Mouse (Mus musculus) lung, embryonic 14.5 days (tissue): ENCODE measurements around the gene Kalrn. TPM values are rescaled to one million over a fixed set of nuclear protein-coding genes. Genes with fewer than 3 reads are reported as not detected.
A peak's percentile ranks its signal among the peaks of the same experiment; 100 is the strongest.

Source experiments
- ATAC-seq: fragments of 200-750 bp; cut with Nextera tagmentation; 2 replicates; pipeline ENCODE4 v1.8.0; 2017; ENCODE audit warnings: mild to moderate bottlenecking, moderate TSS enrichment, moderate library complexity; ENCODE audit not compliant: insufficient read depth
- DNase-seq: peaks from one replicate; pipeline ENCODE4 v3.0.0-alpha.2; 2015
- H3K27ac ChIP-seq: fragments of 300-500 bp; sonication (generic); 2 replicates; pipeline ENCODE4 v1.5.1; 2014; ENCODE audit warnings: low read depth, mild to moderate bottlenecking, moderate library complexity
- H3K27me3 ChIP-seq: fragments of 300-500 bp; sonication (generic); 2 replicates; pipeline ENCODE4 v1.6.1; 2014; ENCODE audit warnings: low read length, control low read depth; ENCODE audit not compliant: insufficient read depth
- H3K36me3 ChIP-seq: fragments of 300-500 bp; sonication (generic); 2 replicates; pipeline ENCODE4 v1.6.1; 2014; ENCODE audit warnings: control low read depth; ENCODE audit not compliant: insufficient read depth
- H3K4me1 ChIP-seq: fragments of 300-500 bp; sonication (generic); 2 replicates; pipeline ENCODE4 v1.6.1; 2014; ENCODE audit warnings: antibody characterized with exemption, control low read depth; ENCODE audit not compliant: insufficient read depth
- H3K4me2 ChIP-seq: fragments of 300-500 bp; sonication (generic); 2 replicates; pipeline ENCODE4 v1.6.1; 2014; ENCODE audit warnings: mild to moderate bottlenecking
- H3K4me3 ChIP-seq: fragments of 300-500 bp; sonication (generic); 2 replicates; pipeline ENCODE4 v1.5.1; 2014; ENCODE audit warnings: low read depth, low read length
- H3K9ac ChIP-seq: fragments of 300-500 bp; sonication (generic); 2 replicates; pipeline ENCODE4 v1.6.1; 2014
- H3K9me3 ChIP-seq: fragments of 300-500 bp; sonication (generic); 2 replicates; pipeline ENCODE4 v1.6.1; 2016; ENCODE audit warnings: low read depth, low read length, control low read depth
- CTCF ChIP-seq: IDR thresholded peaks from 2 replicates; pipeline ENCODE4 v1.5.1; 2016; ENCODE audit warnings: antibody characterized with exemption, low read depth
- WGBS: fragments of 180-500 bp; shearing (Covaris S2); extraction: QIAGEN DNeasy Blood & Tissue Kit; methylation state at CpG from one replicate; pipeline ENCODE4 v1.1.7; 2014; 5-methylcytosine and 5-hydroxymethylcytosine counted together
- polyA plus RNA-seq: library from polyadenylated mRNA; unstranded; fragments of >200 nt; fragmentation: Nextera tagmentation; extraction: Ambion mirVana; gene quantifications from 2 replicates; pipeline ENCODE4 v1.2.1, GENCODE M21; 2014

The Kalrn gene
- polyA plus RNA-seq, 1 experiment from 2014 or later, result 15.0 TPM

- Histone ChIP-seq H3K4me1 (no peaks in the 10 kb centered on the region), H3K27me3 (no peaks in the 10 kb centered on the region), H3K4me3 (no peak overlapping the region), H3K27ac (no peak overlapping the region), H3K36me3 (no peaks in the 10 kb centered on the region), H3K9ac (no peak overlapping the region), H3K9me3 (0 out of 2 replicates have a peak, but pooled peaks cover 3% of the 10 kb centered on the region), H3K4me2 (no peak overlapping the region)
- 30% methylated on average over 3 of the region's 3 CpGs for WGBS
- no peak for TF ChIP-seq CTCF
- no peak for ATAC-seq
- DNase-seq, result no peak
These were observed 503.9 kb downstream of the Kalrn start for GRCm38 (mm10) chr16:34069481-34069880.

- Histone ChIP-seq H3K4me3 (no peak overlapping the region), H3K27ac (no peak overlapping the region), H3K9me3 (no peaks in the 10 kb centered on the region), H3K27me3 (no peaks in the 10 kb centered on the region), H3K4me1 (no peaks in the 10 kb centered on the region), H3K9ac (no peak overlapping the region), H3K4me2 (no peak overlapping the region), H3K36me3 (no peaks in the 10 kb centered on the region)
- no peak for TF ChIP-seq CTCF
- no peak for ATAC-seq
- no peak for DNase-seq
These were observed 506.4 kb downstream of the Kalrn start for GRCm38 (mm10) chr16:34066922-34067321.

GRCm38 (mm10) chr16:34066376-34066775 lies 507.0 kb downstream of the Kalrn start:
- WGBS, result 84% methylated on average over 4 of the region's 4 CpGs
- Histone ChIP-seq H3K36me3 (no peaks in the 10 kb centered on the region), H3K27ac (no peak overlapping the region), H3K4me1 (no peaks in the 10 kb centered on the region), H3K27me3 (no peaks in the 10 kb centered on the region), H3K9me3 (no peaks in the 10 kb centered on the region), H3K9ac (no peak overlapping the region), H3K4me3 (no peak overlapping the region), H3K4me2 (no peak overlapping the region)
- DNase-seq (no peak), ATAC-seq (no peak)
- TF ChIP-seq CTCF, result no peak

GRCm38 (mm10) chr16:34063313-34063712 lies 510.0 kb downstream of the Kalrn start:
- Histone ChIP-seq H3K27me3 (no peaks in the 10 kb centered on the region), H3K9me3 (no peaks in the 10 kb centered on the region), H3K27ac (no peak overlapping the region), H3K4me3 (no peak overlapping the region), H3K4me1 (peaks cover 7% of the 10 kb centered on the region; the same call in 1 of the 2 replicates), H3K9ac (no peak overlapping the region), H3K36me3 (no peaks in the 10 kb centered on the region), H3K4me2 (no peak overlapping the region)
- ATAC-seq, result no peak
- TF ChIP-seq CTCF, result no peak
- DNase-seq, result no peak
- WGBS, result 73% methylated on average over 4 of the region's 4 CpGs

GRCm38 (mm10) chr16:34061661-34062060 lies 511.7 kb downstream of the Kalrn start:
- WGBS, result 85% methylated on average over 1 of the region's 1 CpGs
- no peak for TF ChIP-seq CTCF
- no peaks in the 10 kb centered on the region for H3K36me3 ChIP-seq
- no peak for ATAC-seq
- no peak overlapping the region for H3K4me2 ChIP-seq
- DNase-seq, result no peak
- no peak overlapping the region for H3K9ac ChIP-seq
- H3K4me1 ChIP-seq, result peaks cover 16% of the 10 kb centered on the region
- no peaks in the 10 kb centered on the region for H3K27me3 ChIP-seq
- H3K9me3 ChIP-seq, result no peaks in the 10 kb centered on the region
- no peak overlapping the region for H3K27ac ChIP-seq
- no peak overlapping the region for H3K4me3 ChIP-seq

GRCm38 (mm10) chr16:34058611-34059010 lies 514.7 kb downstream of the Kalrn start:
- H3K36me3 ChIP-seq, result no peaks in the 10 kb centered on the region; the same call in none of the 2 replicates
- no peak overlapping the region for H3K9ac ChIP-seq
- H3K9me3 ChIP-seq, result no peaks in the 10 kb centered on the region
- no peak for DNase-seq
- whole genome bisulfite sequencing, result 28% methylated on average over 3 of the region's 3 CpGs
- no peak overlapping the region for H3K4me3 ChIP-seq
- no peak overlapping the region for H3K4me2 ChIP-seq
- H3K4me1 ChIP-seq, result peaks cover 17% of the 10 kb centered on the region
- no peak for TF ChIP-seq CTCF
- no peak for ATAC-seq
- H3K27ac ChIP-seq, result peak overlapping the region; percentile 34; the same call in 1 of the 2 replicates
- no peaks in the 10 kb centered on the region for H3K27me3 ChIP-seq

GRCm38 (mm10) chr16:34057464-34057863 lies 515.9 kb downstream of the Kalrn start:
- ATAC-seq, result no peak
- Histone ChIP-seq H3K36me3 (peaks cover 5% of the 10 kb centered on the region), H3K9me3 (no peaks in the 10 kb centered on the region), H3K4me2 (no peak overlapping the region), H3K9ac (no peak overlapping the region), H3K4me3 (no peak overlapping the region), H3K4me1 (peaks cover 17% of the 10 kb centered on the region), H3K27me3 (no peaks in the 10 kb centered on the region), H3K27ac (no peak overlapping the region)
- TF ChIP-seq CTCF, result no peak
- 44% methylated on average over 5 of the region's 5 CpGs for WGBS
- no peak for DNase-seq

GRCm38 (mm10) chr16:34056418-34057111 lies 516.8 kb downstream of the Kalrn start:
- Histone ChIP-seq H3K4me3 (no peak overlapping the region), H3K9ac (no peak overlapping the region), H3K27me3 (no peaks in the 10 kb centered on the region), H3K9me3 (no peaks in the 10 kb centered on the region), H3K36me3 (peaks cover 8% of the 10 kb centered on the region), H3K4me1 (peaks cover 17% of the 10 kb centered on the region), H3K4me2 (no peak overlapping the region), H3K27ac (no peak overlapping the region)
- 18% methylated on average over 10 of the region's 10 CpGs for WGBS
- ATAC-seq (no peak), DNase-seq (no peak)
- TF ChIP-seq CTCF, result no peak
